Mouse (Mus musculus) spleen, adult 2 months (tissue): ENCODE results near the gene Dhfr.
"Not testable (repeated sequence)": the region's sequence is repeated elsewhere in the genome, so short reads cannot be mapped to it uniquely, and the experiment has no call there.

ENCODE experiments used
- CTCF ChIP-seq: fragments of 200-500 bp; IDR thresholded peaks from 2 replicates; pipeline ENCODE4 v1.5.1; 2011; ENCODE audit warnings: mild to moderate bottlenecking, inconsistent platforms; ENCODE audit not compliant: insufficient read depth, insufficient read length, insufficient replicate concordance; ENCODE audit errors: extremely low read depth
- POLR2A ChIP-seq: fragments of 200-500 bp; IDR thresholded peaks from 2 replicates; pipeline ENCODE4 v1.6.1; 2011; ENCODE audit warnings: low read depth, low read length, inconsistent platforms

DNA sequence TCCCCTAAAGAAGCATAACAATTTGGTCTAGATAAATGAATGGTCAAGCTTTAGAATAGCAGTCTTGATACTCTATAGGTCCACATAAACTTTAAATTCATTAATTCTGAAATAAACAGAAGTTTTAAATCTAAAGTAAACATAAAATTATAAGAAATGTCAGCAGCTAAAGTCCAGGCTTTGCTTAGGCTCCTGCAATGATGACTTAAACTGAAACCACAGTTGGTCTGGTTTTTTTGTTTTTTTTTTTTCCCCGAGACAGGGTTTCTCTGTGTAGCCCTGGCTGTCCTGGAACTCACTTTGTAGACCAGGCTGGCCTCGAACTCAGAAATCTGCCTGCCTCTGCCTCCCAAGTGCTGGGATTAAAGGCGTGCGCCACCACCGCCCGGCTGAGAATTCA, 16.9 kb downstream of the Dhfr start:
- not testable (repeated sequence) for TF ChIP-seq CTCF, POLR2A
